Mouse (Mus musculus): ENCODE results near the gene Hmgn1. TPM values are rescaled to one million over a fixed set of nuclear protein-coding genes. Genes with fewer than 3 reads are reported as not detected.
A peak's percentile ranks its signal among the peaks of the same experiment; 100 is the strongest.

The Hmgn1 gene
- polyA plus RNA-seq, 1 experiment from 2014 or later = 732 TPM

- ATAC-seq (ENCODE audit: insufficient read depth, low FRiP score, low TSS enrichment) (no peak), DNase-seq (ENCODE audit: low spot score) (no peak)
- H3K9ac ChIP-seq (ENCODE audit: low read length) = no peak overlapping the region
- no peak overlapping the region for H3K4me3 ChIP-seq (ENCODE audit: low read depth, low read length)
- no peaks in the 10 kb centered on the region for H3K27me3 ChIP-seq (ENCODE audit: control insufficient read depth, insufficient read depth, low read length)
- 0 out of 2 replicates have a peak, but pooled peaks cover 2% of the 10 kb centered on the region for H3K4me1 ChIP-seq (ENCODE audit: control insufficient read depth, insufficient read depth, low read length)
- H3K9me3 ChIP-seq (ENCODE audit: control insufficient read depth, low read length) = no peaks in the 10 kb centered on the region
- no peak overlapping the region for H3K4me2 ChIP-seq (ENCODE audit: low read depth)
- 74% methylated on average over 12 of the region's 12 CpGs for WGBS
- no peak overlapping the region for H3K27ac ChIP-seq (ENCODE audit: low read depth, low read length)
- H3K36me3 ChIP-seq (ENCODE audit: control insufficient read depth, insufficient read depth, low read length) = no peaks in the 10 kb centered on the region
Observed at GRCm38 (mm10) chr16:96087001-96087400, 40.5 kb downstream of the Hmgn1 start.

GRCm38 (mm10) chr16:96085597-96085996 is 41.9 kb downstream of the Hmgn1 start:
- Histone ChIP-seq H3K4me1 (ENCODE audit: control insufficient read depth, insufficient read depth, low read length) (peaks cover 9% of the 10 kb centered on the region), H3K27me3 (ENCODE audit: control insufficient read depth, insufficient read depth, low read length) (no peaks in the 10 kb centered on the region), H3K9ac (ENCODE audit: low read length) (no peak overlapping the region), H3K27ac (ENCODE audit: low read depth, low read length) (no peak overlapping the region), H3K9me3 (ENCODE audit: control insufficient read depth, low read length) (no peaks in the 10 kb centered on the region), H3K36me3 (ENCODE audit: control insufficient read depth, insufficient read depth, low read length) (no peaks in the 10 kb centered on the region), H3K4me3 (ENCODE audit: low read depth, low read length) (no peak overlapping the region), H3K4me2 (ENCODE audit: low read depth) (no peak overlapping the region)
- DNase-seq (ENCODE audit: low spot score) (no peak), ATAC-seq (ENCODE audit: insufficient read depth, low FRiP score, low TSS enrichment) (no peak)

GRCm38 (mm10) chr16:96083179-96083646 is 44.3 kb downstream of the Hmgn1 start:
- peak overlapping the region; percentile 98 for H3K9ac ChIP-seq (ENCODE audit: low read length)
- no peaks in the 10 kb centered on the region for H3K9me3 ChIP-seq (ENCODE audit: control insufficient read depth, low read length)
- peaks cover 11% of the 10 kb centered on the region for H3K4me1 ChIP-seq (ENCODE audit: control insufficient read depth, insufficient read depth, low read length)
- WGBS = 4% methylated on average over 20 of the region's 20 CpGs
- H3K36me3 ChIP-seq (ENCODE audit: control insufficient read depth, insufficient read depth, low read length) = peaks cover 7% of the 10 kb centered on the region
- DNase-seq (ENCODE audit: low spot score) = no peak
- H3K4me2 ChIP-seq (ENCODE audit: low read depth) = peak overlapping the region; percentile 65
- peak overlapping the region; percentile 98 for H3K27ac ChIP-seq (ENCODE audit: low read depth, low read length)
- peak overlapping the region; percentile 100 for H3K4me3 ChIP-seq (ENCODE audit: low read depth, low read length)
- H3K27me3 ChIP-seq (ENCODE audit: control insufficient read depth, insufficient read depth, low read length) = no peaks in the 10 kb centered on the region
- peak; percentile 14; the same call in 1 of the 2 replicates for ATAC-seq (ENCODE audit: insufficient read depth, low FRiP score, low TSS enrichment)

- ATAC-seq (ENCODE audit: insufficient read depth, low FRiP score, low TSS enrichment) (peak; percentile 78), DNase-seq (ENCODE audit: low spot score) (peak; percentile 91)
- H3K4me1 ChIP-seq (ENCODE audit: control insufficient read depth, insufficient read depth, low read length) = peaks cover 11% of the 10 kb centered on the region
- H3K4me2 ChIP-seq (ENCODE audit: low read depth) = peak within 1 kb of the TSS; percentile 65
- peak within 1 kb of the TSS; percentile 98 for H3K27ac ChIP-seq (ENCODE audit: low read depth, low read length)
- no peaks in the 10 kb centered on the region for H3K27me3 ChIP-seq (ENCODE audit: control insufficient read depth, insufficient read depth, low read length)
- no peaks in the 10 kb centered on the region for H3K9me3 ChIP-seq (ENCODE audit: control insufficient read depth, low read length)
- H3K4me3 ChIP-seq (ENCODE audit: low read depth, low read length) = peak within 1 kb of the TSS; percentile 100
- H3K36me3 ChIP-seq (ENCODE audit: control insufficient read depth, insufficient read depth, low read length) = peaks cover 7% of the 10 kb centered on the region
- H3K9ac ChIP-seq (ENCODE audit: low read length) = peak within 1 kb of the TSS; percentile 98
- WGBS = under 1% methylated on average over 54 of the region's 107 CpGs
Observed at GRCm38 (mm10) chr16:96082301-96083178, 45.0 kb downstream of the Hmgn1 start, which contains the start of gene Brwd1. TSS of gene Brwd1 (minus strand) at chr16:96082526.

- ATAC-seq (ENCODE audit: insufficient read depth, low FRiP score, low TSS enrichment) (peak; percentile 28), DNase-seq (ENCODE audit: low spot score) (no peak)
- peak overlapping the region; percentile 98 for H3K9ac ChIP-seq (ENCODE audit: low read length)
- WGBS = 0% methylated on average over 29 of the region's 68 CpGs
- no peaks in the 10 kb centered on the region for H3K27me3 ChIP-seq (ENCODE audit: control insufficient read depth, insufficient read depth, low read length)
- peak overlapping the region; percentile 98 for H3K27ac ChIP-seq (ENCODE audit: low read depth, low read length)
- peaks cover 7% of the 10 kb centered on the region for H3K36me3 ChIP-seq (ENCODE audit: control insufficient read depth, insufficient read depth, low read length)
- H3K4me3 ChIP-seq (ENCODE audit: low read depth, low read length) = peak overlapping the region; percentile 100
- no peaks in the 10 kb centered on the region for H3K9me3 ChIP-seq (ENCODE audit: control insufficient read depth, low read length)
- H3K4me2 ChIP-seq (ENCODE audit: low read depth) = peak overlapping the region; percentile 65
- peaks cover 11% of the 10 kb centered on the region for H3K4me1 ChIP-seq (ENCODE audit: control insufficient read depth, insufficient read depth, low read length)
Observed at GRCm38 (mm10) chr16:96081742-96082241, 45.7 kb downstream of the Hmgn1 start.

- peaks cover 7% of the 10 kb centered on the region for H3K36me3 ChIP-seq (ENCODE audit: control insufficient read depth, insufficient read depth, low read length)
- H3K4me1 ChIP-seq (ENCODE audit: control insufficient read depth, insufficient read depth, low read length) = peaks cover 11% of the 10 kb centered on the region
- no peaks in the 10 kb centered on the region for H3K9me3 ChIP-seq (ENCODE audit: control insufficient read depth, low read length)
- H3K9ac ChIP-seq (ENCODE audit: low read length) = peak overlapping the region; percentile 98
- ATAC-seq (ENCODE audit: insufficient read depth, low FRiP score, low TSS enrichment) = peak; percentile 82
- peak overlapping the region; percentile 100 for H3K4me3 ChIP-seq (ENCODE audit: low read depth, low read length)
- H3K27me3 ChIP-seq (ENCODE audit: control insufficient read depth, insufficient read depth, low read length) = no peaks in the 10 kb centered on the region
- DNase-seq (ENCODE audit: low spot score) = peak; percentile 90
- under 1% methylated on average over 24 of the region's 28 CpGs for WGBS
- H3K27ac ChIP-seq (ENCODE audit: low read depth, low read length) = peak overlapping the region; percentile 98
- H3K4me2 ChIP-seq (ENCODE audit: low read depth) = peak overlapping the region; percentile 65
Observed at GRCm38 (mm10) chr16:96081331-96081730, 46.2 kb downstream of the Hmgn1 start.

GRCm38 (mm10) chr16:96080524-96080923 is 47.0 kb downstream of the Hmgn1 start:
- peaks cover 9% of the 10 kb centered on the region for H3K36me3 ChIP-seq (ENCODE audit: control insufficient read depth, insufficient read depth, low read length)
- H3K4me3 ChIP-seq (ENCODE audit: low read depth, low read length) = no peak overlapping the region
- peaks cover 11% of the 10 kb centered on the region for H3K4me1 ChIP-seq (ENCODE audit: control insufficient read depth, insufficient read depth, low read length)
- H3K9me3 ChIP-seq (ENCODE audit: control insufficient read depth, low read length) = no peaks in the 10 kb centered on the region
- ATAC-seq (ENCODE audit: insufficient read depth, low FRiP score, low TSS enrichment) (no peak), DNase-seq (ENCODE audit: low spot score) (no peak)
- no peaks in the 10 kb centered on the region for H3K27me3 ChIP-seq (ENCODE audit: control insufficient read depth, insufficient read depth, low read length)
- H3K9ac ChIP-seq (ENCODE audit: low read length) = no peak overlapping the region
- 0 out of 2 replicates have a peak overlapping the region, but pooled peaks have one; percentile 65 for H3K4me2 ChIP-seq (ENCODE audit: low read depth)
- no peak overlapping the region for H3K27ac ChIP-seq (ENCODE audit: low read depth, low read length)
- 91% methylated on average over 7 of the region's 7 CpGs for WGBS

All from neural tube, embryonic 11.5 days (tissue).